Mouse (Mus musculus): Measurements from ENCODE around the gene Pcp2. TPM values are rescaled to one million over a fixed set of nuclear protein-coding genes. Genes with fewer than 3 reads are reported as not detected.
"Not testable (repeated sequence)": the region's sequence is repeated elsewhere in the genome, so short reads cannot be mapped to it uniquely, and the experiment has no call there.

Pcp2 gene
- polyA plus RNA-seq, 1 experiment from 2014 or later, result 6.5 TPM

GRCm38 (mm10) chr8:3586993-3587390 is 38.4 kb downstream of the Pcp2 start, which contains the start of gene Camsap3:
TSS of gene Camsap3 (plus strand) at chr8:3587293.
- Histone ChIP-seq H3K27ac (replicated peaks; ENCODE audit: low read depth, low read length) (peak within 1 kb of the TSS; percentile 83), H3K36me3 (ENCODE audit: control insufficient read depth, insufficient read depth, low read length) (no peaks in the 10 kb centered on the region), H3K9ac (replicated peaks; ENCODE audit: low read length) (peak within 1 kb of the TSS; percentile 96), H3K4me1 (ENCODE audit: control insufficient read depth, insufficient read depth, low read length) (no peaks in the 10 kb centered on the region), H3K27me3 (ENCODE audit: control insufficient read depth, insufficient read depth, low read length) (no peaks in the 10 kb centered on the region), H3K9me3 (ENCODE audit: control insufficient read depth, low read length) (no peaks in the 10 kb centered on the region), H3K4me2 (ENCODE audit: low read length) (peak within 1 kb of the TSS; percentile 57), H3K4me3 (replicated peaks; ENCODE audit: low read depth, low read length) (peak within 1 kb of the TSS; percentile 84)
- ATAC-seq (ENCODE audit: low FRiP score, low TSS enrichment) (no peak), DNase-seq (no peak)
- WGBS, result 1% methylated on average over 7 of the region's 7 CpGs

GRCm38 (mm10) chr8:3586452-3586851 is 38.9 kb downstream of the Pcp2 start:
- ATAC-seq (ENCODE audit: low FRiP score, low TSS enrichment) (no peak), DNase-seq (no peak)
- H3K9ac ChIP-seq (replicated peaks; ENCODE audit: low read length), result no peak overlapping the region
- H3K36me3 ChIP-seq (ENCODE audit: control insufficient read depth, insufficient read depth, low read length), result no peaks in the 10 kb centered on the region
- H3K4me2 ChIP-seq (ENCODE audit: low read length), result no peak overlapping the region
- H3K27ac ChIP-seq (replicated peaks; ENCODE audit: low read depth, low read length), result no peak overlapping the region
- no peaks in the 10 kb centered on the region for H3K9me3 ChIP-seq (ENCODE audit: control insufficient read depth, low read length)
- no peak overlapping the region for H3K4me3 ChIP-seq (replicated peaks; ENCODE audit: low read depth, low read length)
- no peaks in the 10 kb centered on the region for H3K27me3 ChIP-seq (ENCODE audit: control insufficient read depth, insufficient read depth, low read length)
- WGBS, result 99% methylated on average over 2 of the region's 2 CpGs
- no peaks in the 10 kb centered on the region for H3K4me1 ChIP-seq (ENCODE audit: control insufficient read depth, insufficient read depth, low read length)

GRCm38 (mm10) chr8:3581961-3582360 is 43.4 kb downstream of the Pcp2 start:
- not testable (repeated sequence) for H3K4me1 ChIP-seq (ENCODE audit: control insufficient read depth, insufficient read depth, low read length); H3K9me3 ChIP-seq (ENCODE audit: control insufficient read depth, low read length); H3K9ac ChIP-seq (replicated peaks; ENCODE audit: low read length); DNase-seq; H3K27me3 ChIP-seq (ENCODE audit: control insufficient read depth, insufficient read depth, low read length); H3K36me3 ChIP-seq (ENCODE audit: control insufficient read depth, insufficient read depth, low read length); H3K4me3 ChIP-seq (replicated peaks; ENCODE audit: low read depth, low read length); H3K4me2 ChIP-seq (ENCODE audit: low read length); ATAC-seq (ENCODE audit: low FRiP score, low TSS enrichment); H3K27ac ChIP-seq (replicated peaks; ENCODE audit: low read depth, low read length)
- 76% methylated on average over 1 of the region's 3 CpGs for WGBS

GRCm38 (mm10) chr8:3579390-3580364 is 45.7 kb downstream of the Pcp2 start:
- DNase-seq (no peak), ATAC-seq (ENCODE audit: low FRiP score, low TSS enrichment) (peak; percentile 43)
- Histone ChIP-seq H3K4me3 (replicated peaks; ENCODE audit: low read depth, low read length) (no peak overlapping the region), H3K4me2 (ENCODE audit: low read length) (no peak overlapping the region), H3K4me1 (ENCODE audit: control insufficient read depth, insufficient read depth, low read length) (no peaks in the 10 kb centered on the region), H3K27ac (replicated peaks; ENCODE audit: low read depth, low read length) (no peak overlapping the region), H3K9ac (replicated peaks; ENCODE audit: low read length) (no peak overlapping the region), H3K9me3 (ENCODE audit: control insufficient read depth, low read length) (no peaks in the 10 kb centered on the region), H3K27me3 (ENCODE audit: control insufficient read depth, insufficient read depth, low read length) (no peaks in the 10 kb centered on the region), H3K36me3 (ENCODE audit: control insufficient read depth, insufficient read depth, low read length) (no peaks in the 10 kb centered on the region)
- WGBS, result 87% methylated on average over 9 of the region's 9 CpGs

- WGBS, result 83% methylated on average over 15 of the region's 15 CpGs
- ATAC-seq (ENCODE audit: low FRiP score, low TSS enrichment), result no peak
Measured at GRCm38 (mm10) chr8:3576211-3576960, 49.0 kb downstream of the Pcp2 start.

GRCm38 (mm10) chr8:3574546-3574945 is 50.8 kb downstream of the Pcp2 start:
- H3K27ac ChIP-seq (replicated peaks; ENCODE audit: low read depth, low read length), result no peak overlapping the region
- H3K4me1 ChIP-seq (ENCODE audit: control insufficient read depth, insufficient read depth, low read length), result no peaks in the 10 kb centered on the region
- H3K27me3 ChIP-seq (ENCODE audit: control insufficient read depth, insufficient read depth, low read length), result no peaks in the 10 kb centered on the region
- H3K4me3 ChIP-seq (replicated peaks; ENCODE audit: low read depth, low read length), result no peak overlapping the region
- 92% methylated on average over 3 of the region's 3 CpGs for WGBS
- no peaks in the 10 kb centered on the region for H3K9me3 ChIP-seq (ENCODE audit: control insufficient read depth, low read length)
- H3K9ac ChIP-seq (replicated peaks; ENCODE audit: low read length), result no peak overlapping the region
- H3K36me3 ChIP-seq (ENCODE audit: control insufficient read depth, insufficient read depth, low read length), result no peaks in the 10 kb centered on the region
- ATAC-seq (ENCODE audit: low FRiP score, low TSS enrichment) (no peak), DNase-seq (no peak)
- H3K4me2 ChIP-seq (ENCODE audit: low read length), result no peak overlapping the region

More at GRCm38 (mm10) chr8:3576211-3576960, 49.0 kb downstream of the Pcp2 start:
- Histone ChIP-seq H3K36me3 (ENCODE audit: control insufficient read depth, insufficient read depth, low read length) (no peaks in the 10 kb centered on the region), H3K27me3 (ENCODE audit: control insufficient read depth, insufficient read depth, low read length) (no peaks in the 10 kb centered on the region), H3K4me1 (ENCODE audit: control insufficient read depth, insufficient read depth, low read length) (no peaks in the 10 kb centered on the region), H3K4me2 (ENCODE audit: low read length) (no peak overlapping the region), H3K9me3 (ENCODE audit: control insufficient read depth, low read length) (no peaks in the 10 kb centered on the region), H3K27ac (replicated peaks; ENCODE audit: low read depth, low read length) (no peak overlapping the region), H3K9ac (replicated peaks; ENCODE audit: low read length) (no peak overlapping the region), H3K4me3 (replicated peaks; ENCODE audit: low read depth, low read length) (no peak overlapping the region)
- no peak for DNase-seq

Other genes starting within 250 kb of the Pcp2 start
- gene Arhgef18, start 232.5 kb downstream of the Pcp2 start, polyA plus RNA-seq (2014; fragmentation: Nextera tagmentation; extraction: Ambion mirVana), result 12.5 and 13.2 TPM in 2 replicates
- 3.2 and 3.9 TPM in 2 replicates for gene Pex11g, start 157.9 kb downstream of the Pcp2 start, polyA plus RNA-seq (2014; fragmentation: Nextera tagmentation; extraction: Ambion mirVana)
- 0.18 and 0.58 TPM in 2 replicates for gene Tex45, start 154.7 kb downstream of the Pcp2 start, polyA plus RNA-seq (2014; fragmentation: Nextera tagmentation; extraction: Ambion mirVana)
- gene Zfp358, start 132.4 kb downstream of the Pcp2 start, polyA plus RNA-seq (2014; fragmentation: Nextera tagmentation; extraction: Ambion mirVana), result 53.0 and 80.8 TPM in 2 replicates
- gene Mcoln1, start 125.1 kb downstream of the Pcp2 start, polyA plus RNA-seq (2014; fragmentation: Nextera tagmentation; extraction: Ambion mirVana), result 76.7 and 78.9 TPM in 2 replicates
- 26.4 and 31.1 TPM in 2 replicates for gene Pnpla6, start 110.2 kb downstream of the Pcp2 start, polyA plus RNA-seq (2014; fragmentation: Nextera tagmentation; extraction: Ambion mirVana)
- 0.27 and 0.70 TPM in 2 replicates for gene C330021F23Rik, start 57.6 kb downstream of the Pcp2 start, polyA plus RNA-seq (2014; fragmentation: Nextera tagmentation; extraction: Ambion mirVana)
- 43.1 and 49.0 TPM in 2 replicates for gene Camsap3, start 38.3 kb downstream of the Pcp2 start, polyA plus RNA-seq (2014; fragmentation: Nextera tagmentation; extraction: Ambion mirVana)
- gene Xab2, start 4.2 kb downstream of the Pcp2 start, polyA plus RNA-seq (2014; fragmentation: Nextera tagmentation; extraction: Ambion mirVana), result 47.5 and 51.1 TPM in 2 replicates
- 95.5 and 103 TPM in 2 replicates for gene Pet100, start 4.0 kb downstream of the Pcp2 start, polyA plus RNA-seq (2014; fragmentation: Nextera tagmentation; extraction: Ambion mirVana)
- 21.3 and 26.6 TPM in 2 replicates for gene Stxbp2, start 5.4 kb upstream of the Pcp2 start, polyA plus RNA-seq (2014; fragmentation: Nextera tagmentation; extraction: Ambion mirVana)
- 0.70 TPM in 1 of 2 replicates, not detected in the other for gene Retn, start 30.2 kb upstream of the Pcp2 start, polyA plus RNA-seq (2014; fragmentation: Nextera tagmentation; extraction: Ambion mirVana)
- 0.14 TPM in 1 of 2 replicates, not detected in the other for gene Mcemp1, start 40.2 kb upstream of the Pcp2 start, polyA plus RNA-seq (2014; fragmentation: Nextera tagmentation; extraction: Ambion mirVana)
- 16.4 and 28.1 TPM in 2 replicates for gene Fcor, start 46.8 kb upstream of the Pcp2 start, polyA plus RNA-seq (2014; fragmentation: Nextera tagmentation; extraction: Ambion mirVana)
- gene Trappc5, start 50.8 kb upstream of the Pcp2 start, polyA plus RNA-seq (2014; fragmentation: Nextera tagmentation; extraction: Ambion mirVana), result 48.0 and 56.9 TPM in 2 replicates
- 0.32 and 0.38 TPM in 2 replicates for gene Fcer2a, start 68.6 kb upstream of the Pcp2 start, polyA plus RNA-seq (2014; fragmentation: Nextera tagmentation; extraction: Ambion mirVana)
- gene Clec4g, start 95.1 kb upstream of the Pcp2 start, polyA plus RNA-seq (2014; fragmentation: Nextera tagmentation; extraction: Ambion mirVana), result not detected in 2 replicates
- gene Cd209a, start 123.4 kb upstream of the Pcp2 start, polyA plus RNA-seq (2014; fragmentation: Nextera tagmentation; extraction: Ambion mirVana), result not detected in 2 replicates
- gene Cd209e, start 228.8 kb upstream of the Pcp2 start, polyA plus RNA-seq (2014; fragmentation: Nextera tagmentation; extraction: Ambion mirVana), result not detected in 2 replicates